Mouse (Mus musculus): Measurements from ENCODE around the gene Bloc1s4.
A peak's percentile ranks its signal among the peaks of the same experiment; 100 is the strongest.

The Bloc1s4 gene

DNA sequence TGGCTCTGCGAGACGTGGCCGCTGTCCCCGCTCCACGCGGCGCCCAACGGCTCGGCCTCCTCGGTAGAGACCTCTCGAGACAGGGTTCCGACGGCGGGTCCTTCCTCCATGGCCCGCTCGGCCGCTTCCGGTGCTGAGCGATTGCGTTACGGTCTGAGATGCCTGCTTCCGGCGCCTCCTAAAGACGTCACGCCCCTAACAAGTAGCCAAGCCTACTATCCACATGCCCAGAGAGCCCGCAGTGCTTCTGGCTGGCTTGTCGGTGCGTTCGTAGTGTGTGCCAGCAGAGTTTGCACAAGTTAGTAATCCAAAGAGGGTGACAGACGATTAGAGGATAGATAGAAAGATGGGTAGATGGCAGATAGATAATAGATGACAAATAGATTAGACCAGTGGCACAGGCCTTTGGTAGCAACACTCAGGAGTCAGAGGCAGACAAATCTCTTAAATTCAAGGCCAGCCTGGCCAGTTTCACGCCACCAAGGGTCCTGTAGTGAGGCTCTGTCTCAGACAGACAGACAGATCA is at the start of gene Bloc1s4:
TSS of gene Bloc1s4 (minus strand) at position 115 of the 526 bp plus-strand sequence.
- peak; percentile 88 for DNase-seq

DNA sequence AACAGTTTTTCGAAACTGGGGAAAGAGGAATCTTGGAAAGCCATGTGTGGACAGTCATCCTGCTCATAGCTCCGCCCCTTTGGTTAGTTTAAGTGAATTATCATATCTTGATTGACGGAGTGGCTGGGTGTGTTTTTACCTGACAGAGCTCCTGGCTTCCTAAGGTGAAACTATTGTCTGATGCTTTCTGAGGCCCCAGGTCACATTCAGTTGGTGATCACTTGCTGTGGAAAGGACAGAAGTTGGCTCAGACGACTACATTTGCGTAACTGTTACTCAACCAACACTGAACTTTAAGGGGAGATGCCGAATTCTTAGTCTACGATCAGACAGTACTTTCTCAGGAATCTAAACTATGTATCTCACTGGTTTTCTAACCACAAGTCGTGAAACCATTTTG is 48.8 kb upstream of the Bloc1s4 start:
- DNase-seq, result no peak

DNA sequence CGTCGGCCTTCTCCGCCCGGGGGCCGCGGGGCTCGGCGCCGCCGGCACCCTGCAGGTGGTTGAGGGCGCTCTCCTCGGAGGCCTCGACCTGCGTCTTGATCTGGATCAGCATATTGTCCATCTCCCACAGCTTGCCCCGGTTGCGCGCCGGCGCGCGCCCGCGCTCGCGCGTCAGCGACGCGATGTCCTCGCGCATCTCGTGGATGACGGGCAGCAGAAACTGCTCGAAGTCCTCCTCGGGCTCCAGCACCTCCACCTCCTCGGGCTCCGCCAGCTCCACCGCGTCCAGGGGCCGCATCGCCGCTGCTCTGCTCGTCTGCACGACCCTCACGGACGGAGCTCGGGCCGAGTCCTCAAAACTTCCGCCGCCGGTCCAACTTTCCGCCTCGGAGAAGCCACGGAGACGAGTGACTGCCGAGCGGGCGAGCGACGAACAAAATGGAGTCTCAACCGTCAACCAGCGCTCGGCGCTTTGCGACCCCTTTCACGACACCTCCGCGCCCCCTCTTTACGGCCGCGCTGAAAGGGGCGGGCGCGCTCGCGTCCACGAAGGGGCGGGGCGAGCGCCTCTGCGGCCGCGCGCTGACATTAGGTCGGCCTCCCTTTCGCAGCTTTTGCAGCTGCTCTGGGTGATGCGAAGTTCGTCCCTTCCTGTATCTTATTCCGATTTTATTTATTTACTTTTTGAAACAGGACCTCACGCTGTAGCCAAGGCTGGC is 48.0 kb upstream of the Bloc1s4 start, which contains the start of gene Mrfap1:
TSS of gene Mrfap1 (minus strand) at position 477 of the 719 bp plus-strand sequence.
- DNase-seq, result peak; percentile 93

DNA sequence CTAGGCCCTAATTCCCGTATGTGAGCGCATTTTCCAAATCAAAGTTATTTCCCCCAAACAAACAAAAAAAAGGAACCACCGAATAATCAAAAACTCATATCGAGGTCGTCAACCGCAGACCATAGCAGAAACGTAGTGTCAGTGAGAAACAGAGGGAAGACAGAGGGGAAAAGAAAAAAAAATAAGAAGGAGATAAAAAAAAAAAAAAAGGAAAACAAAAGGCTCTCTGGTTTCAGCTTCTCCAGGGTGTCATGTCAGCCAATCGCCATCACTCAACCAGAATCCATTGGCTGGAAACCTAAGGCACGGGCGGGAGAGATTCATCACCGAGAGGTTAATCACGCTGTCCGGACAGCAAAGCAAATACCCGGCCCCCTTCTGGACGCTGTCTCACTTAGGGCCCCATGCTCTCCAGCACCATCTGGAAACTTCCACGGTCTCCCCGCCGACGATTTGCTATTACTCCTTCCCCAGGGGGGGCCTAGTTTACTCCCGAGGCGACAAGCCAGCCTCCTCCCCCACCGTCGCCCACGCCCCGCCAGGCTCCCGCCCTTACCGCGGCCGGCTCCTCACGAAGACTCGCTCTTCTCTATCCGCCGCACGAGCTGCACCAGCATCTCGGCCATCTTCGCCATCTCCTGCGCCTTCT is 47.3 kb upstream of the Bloc1s4 start:
- peak; percentile 78 for DNase-seq

DNA sequence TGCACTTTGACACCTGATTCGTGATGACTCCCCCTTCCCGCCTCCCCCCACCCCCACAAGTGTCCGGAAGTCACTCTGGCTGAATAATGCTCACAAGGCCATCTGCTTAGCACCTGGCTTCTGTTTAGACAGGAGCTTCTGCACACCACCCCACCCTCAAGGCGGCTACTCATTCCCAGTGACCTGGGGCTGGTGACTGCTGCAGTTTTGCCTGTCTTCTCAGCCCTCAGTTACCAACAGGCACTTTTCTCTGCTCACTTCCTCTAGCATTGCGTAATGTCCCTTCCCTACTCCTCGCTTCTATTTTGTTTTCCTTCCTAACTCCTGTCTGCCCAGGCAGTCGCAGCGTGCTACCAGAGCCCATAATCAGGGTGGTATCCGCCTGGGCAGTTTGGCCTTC is 43.4 kb upstream of the Bloc1s4 start:
- no peak for DNase-seq

DNA sequence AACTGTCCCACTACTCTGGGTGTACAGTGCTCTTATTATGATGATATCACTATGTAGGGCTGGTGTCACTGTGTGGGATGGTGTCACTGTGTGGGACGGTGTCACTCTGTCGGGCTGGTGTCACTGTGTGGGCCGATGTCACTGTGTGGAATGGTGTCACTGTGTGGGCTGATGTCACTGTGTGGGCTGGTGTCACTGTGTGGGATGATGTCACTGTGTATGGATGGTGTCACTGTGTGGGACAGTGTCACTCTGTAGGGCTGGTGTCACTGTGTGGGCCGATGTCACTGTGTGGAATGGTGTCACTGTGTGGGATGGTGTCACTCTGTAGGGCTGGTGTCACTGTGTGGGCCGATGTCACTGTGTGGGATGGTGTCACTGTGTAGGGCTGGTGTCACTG is 37.6 kb upstream of the Bloc1s4 start:
- DNase-seq, result no peak

DNA sequence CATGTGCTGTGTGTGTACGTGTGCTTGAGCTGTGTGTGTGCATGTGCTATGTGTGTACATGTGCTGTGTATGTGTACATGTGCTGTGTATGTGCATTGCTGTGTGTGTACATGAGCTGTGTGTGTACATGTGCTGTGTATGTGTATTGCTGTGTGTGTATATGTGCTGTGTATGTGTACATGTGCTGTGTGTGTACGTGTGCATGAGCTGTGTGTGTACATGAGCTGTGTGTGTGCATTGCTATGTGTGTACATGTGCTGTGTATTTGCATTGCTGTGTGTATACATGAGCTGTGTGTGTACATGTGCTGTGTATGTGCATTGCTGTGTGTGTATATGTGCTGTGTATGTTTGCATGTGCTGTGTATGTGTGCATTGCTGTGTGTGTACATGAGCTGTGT is 31.1 kb upstream of the Bloc1s4 start:
- no peak for DNase-seq

DNA sequence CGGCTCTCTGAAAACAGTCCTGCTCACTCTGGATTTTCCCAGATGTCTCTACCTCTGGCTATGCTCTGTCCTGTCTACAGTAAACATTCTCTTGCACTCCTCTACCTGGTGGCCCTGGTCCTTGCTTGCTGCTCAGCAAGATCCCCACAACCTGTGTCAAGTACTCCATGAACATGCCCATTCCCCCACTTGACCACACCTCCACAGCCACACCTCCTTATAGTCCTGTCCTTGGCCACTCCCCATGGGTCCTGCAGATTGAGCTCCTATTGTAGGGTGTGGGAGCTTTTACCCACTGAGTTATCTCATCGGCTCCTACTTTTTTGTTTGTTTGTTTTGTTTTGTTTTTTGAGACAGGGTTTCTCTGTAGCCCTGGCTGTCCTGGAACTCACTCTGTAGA is 30.5 kb upstream of the Bloc1s4 start:
- no peak for DNase-seq

DNA sequence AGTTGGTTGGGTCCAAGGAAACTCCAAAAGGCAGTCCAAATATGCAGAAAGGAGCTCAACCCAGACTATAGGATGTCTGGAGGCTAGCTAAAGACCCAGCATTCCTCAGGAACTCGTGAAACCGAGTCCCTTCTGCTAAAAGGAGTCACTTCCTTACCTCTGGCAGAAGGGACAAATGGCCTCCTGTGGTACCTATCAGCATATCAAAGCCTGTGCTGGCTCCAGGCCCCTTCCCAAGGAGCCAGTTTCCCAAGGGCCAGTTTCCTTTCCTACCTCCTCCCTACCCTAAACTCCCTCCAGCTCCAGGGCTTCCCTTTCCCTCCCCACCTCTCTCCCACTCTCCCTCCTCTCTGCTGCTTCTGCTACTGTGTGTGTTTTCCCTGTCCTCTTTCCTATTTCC is 28.7 kb upstream of the Bloc1s4 start:
- DNase-seq, result no peak

DNA sequence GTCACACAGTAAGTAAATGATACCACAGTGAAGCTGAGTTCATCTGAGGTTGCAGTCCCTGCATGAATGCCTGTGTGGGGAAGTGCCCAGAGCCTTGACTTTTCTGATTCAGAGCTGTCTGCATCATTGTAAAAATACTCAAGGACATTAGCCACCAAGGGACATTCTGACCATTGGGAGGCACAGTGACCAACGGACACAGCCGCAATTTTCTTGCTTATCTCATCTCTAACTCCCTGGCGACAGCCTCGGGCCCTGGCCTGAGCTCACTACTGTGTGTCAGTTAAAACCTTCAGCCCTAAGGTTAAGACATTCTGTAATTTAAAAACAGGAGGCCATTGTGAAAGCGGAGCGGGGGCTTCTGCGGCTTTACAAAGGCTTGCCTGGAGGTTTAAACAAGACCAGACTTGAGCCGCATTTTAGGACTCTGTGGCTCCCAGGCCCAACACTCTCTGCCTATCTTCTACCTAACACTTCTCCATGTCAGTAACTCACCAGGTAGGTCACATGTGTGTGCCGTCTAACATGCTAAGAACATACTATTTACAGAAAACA is 27.6 kb upstream of the Bloc1s4 start:
- no peak for DNase-seq

DNA sequence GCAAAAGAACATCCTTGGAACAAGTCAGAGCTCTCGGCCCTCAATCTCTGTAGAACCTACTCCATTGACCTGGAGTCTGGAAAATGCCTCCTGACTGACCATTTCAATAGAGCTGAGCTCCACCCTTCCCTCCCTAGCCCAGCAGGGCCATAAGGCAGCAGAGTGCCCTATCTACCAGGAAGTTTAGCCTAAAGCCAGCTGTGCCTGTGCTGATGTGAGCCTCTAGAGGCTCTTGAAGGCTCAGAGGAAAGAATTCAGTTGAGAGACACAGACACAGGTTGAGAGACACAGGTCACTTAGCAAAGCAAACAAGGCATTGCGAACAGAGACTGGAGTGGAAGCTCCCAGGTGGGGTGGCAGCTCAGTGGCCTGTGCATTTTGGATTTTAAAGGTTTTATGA is 26.9 kb upstream of the Bloc1s4 start:
- DNase-seq, result no peak

DNA sequence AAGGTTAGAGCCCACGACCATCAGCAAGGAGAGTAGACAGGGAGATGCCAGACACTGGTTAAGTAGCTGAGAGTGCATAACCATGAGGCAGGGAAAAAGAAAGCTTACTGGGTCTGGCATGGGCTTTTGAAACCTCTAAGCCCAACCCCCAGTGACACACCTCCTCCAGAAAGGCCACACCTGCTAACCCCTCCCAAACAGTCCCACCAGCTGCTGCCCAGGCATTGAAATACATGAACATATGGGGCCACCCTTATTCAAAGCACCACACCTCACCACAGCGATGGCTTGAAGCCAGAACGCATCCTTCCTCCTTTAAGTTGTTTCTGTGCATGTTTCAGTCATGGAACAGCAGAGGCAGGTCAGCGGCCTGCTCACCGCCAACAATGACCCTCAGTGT is 24.1 kb upstream of the Bloc1s4 start:
- no peak for DNase-seq

DNA sequence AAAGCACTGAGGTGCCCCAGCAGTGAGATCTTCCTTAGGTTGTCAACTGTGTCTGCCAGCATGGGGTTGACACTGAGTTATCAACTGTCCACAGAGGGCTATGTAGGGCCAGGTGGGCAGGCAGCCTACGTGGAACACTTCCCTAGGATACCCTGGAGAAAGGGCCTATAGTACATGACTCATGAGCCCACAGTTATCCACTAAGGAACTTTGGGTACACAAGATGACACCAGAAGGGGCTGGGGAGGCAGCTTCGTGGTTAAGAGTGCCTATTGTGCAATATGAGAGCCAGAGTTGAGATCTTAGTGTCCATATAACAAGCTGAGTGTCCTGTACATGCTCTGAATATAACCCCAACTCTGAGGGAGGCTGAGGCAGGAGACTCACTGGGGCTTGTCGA is 21.2 kb upstream of the Bloc1s4 start:
- no peak for DNase-seq

DNA sequence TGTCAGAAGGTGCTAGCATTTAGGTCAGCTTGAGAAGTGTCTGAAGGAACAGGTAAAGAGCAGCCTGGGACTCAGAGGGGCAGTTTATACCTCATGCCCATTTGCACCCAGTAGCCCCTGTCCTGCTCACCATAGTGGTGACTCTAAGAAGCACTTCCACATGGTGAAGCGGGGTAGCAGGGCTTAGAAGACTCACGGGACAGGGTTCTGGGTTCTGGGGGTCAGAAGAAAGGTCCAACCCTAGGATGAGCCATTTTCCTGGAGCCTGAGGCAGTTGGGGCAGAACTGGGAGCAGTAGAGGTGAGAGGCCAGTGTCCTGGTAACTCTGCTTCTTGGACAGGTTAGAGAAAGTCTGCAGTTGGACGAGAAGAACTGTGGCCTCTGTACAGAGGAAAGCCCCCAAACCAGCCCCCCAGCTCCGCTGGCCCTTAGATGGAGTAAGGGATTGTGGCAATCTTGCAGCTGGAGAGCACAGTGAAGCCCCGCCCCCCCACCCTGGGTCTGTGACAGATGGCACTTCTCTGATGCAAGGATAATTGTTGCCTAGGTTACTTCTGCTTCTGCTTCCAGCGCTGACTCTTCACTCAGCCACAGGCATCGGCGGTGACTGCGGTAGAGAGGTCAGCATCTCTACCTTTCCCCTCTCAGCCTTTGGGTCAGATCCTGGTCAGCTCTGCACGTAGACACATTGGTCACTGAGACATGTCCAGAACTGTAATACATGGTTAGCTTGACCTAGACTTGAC is 18.7 kb upstream of the Bloc1s4 start:
- DNase-seq, result no peak

DNA sequence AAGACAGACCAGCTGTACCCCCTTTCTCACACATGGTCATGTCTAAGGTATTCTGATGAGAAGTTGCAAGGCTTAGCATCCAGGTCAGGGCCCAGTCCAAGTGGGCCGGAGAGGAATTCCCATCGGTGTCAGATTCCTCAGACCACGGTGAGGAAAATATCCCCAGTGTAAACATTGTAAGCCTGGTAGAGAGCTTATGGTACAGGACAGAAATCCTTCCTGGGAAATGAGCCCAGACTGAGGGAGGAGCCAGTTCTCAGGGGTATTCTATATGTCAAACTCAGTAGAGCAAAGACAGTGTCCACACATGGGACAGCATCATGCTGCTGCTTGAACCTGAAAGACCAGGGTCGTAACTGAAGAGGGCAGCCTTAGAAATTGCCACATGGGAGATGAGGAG is 11.4 kb upstream of the Bloc1s4 start:
- no peak for DNase-seq

DNA sequence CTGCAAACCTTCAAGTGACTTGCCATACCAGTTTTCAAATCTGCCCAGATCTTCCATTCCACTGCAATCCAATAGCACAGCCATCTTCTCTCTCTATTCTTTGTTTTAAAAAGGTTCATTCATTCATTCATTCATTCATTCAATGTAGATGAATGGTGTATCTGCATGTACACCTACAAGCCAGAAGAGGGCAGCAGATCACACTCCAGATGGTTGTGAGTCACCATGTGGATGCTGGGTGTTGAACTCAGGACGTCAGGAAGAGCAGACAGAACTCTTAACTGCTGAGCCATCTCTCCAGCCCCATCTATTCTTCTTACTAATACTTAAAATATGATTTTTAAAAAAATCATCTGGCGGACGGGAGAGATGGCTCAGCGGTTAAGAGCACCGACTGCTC is 8.6 kb upstream of the Bloc1s4 start:
- no peak for DNase-seq

DNA sequence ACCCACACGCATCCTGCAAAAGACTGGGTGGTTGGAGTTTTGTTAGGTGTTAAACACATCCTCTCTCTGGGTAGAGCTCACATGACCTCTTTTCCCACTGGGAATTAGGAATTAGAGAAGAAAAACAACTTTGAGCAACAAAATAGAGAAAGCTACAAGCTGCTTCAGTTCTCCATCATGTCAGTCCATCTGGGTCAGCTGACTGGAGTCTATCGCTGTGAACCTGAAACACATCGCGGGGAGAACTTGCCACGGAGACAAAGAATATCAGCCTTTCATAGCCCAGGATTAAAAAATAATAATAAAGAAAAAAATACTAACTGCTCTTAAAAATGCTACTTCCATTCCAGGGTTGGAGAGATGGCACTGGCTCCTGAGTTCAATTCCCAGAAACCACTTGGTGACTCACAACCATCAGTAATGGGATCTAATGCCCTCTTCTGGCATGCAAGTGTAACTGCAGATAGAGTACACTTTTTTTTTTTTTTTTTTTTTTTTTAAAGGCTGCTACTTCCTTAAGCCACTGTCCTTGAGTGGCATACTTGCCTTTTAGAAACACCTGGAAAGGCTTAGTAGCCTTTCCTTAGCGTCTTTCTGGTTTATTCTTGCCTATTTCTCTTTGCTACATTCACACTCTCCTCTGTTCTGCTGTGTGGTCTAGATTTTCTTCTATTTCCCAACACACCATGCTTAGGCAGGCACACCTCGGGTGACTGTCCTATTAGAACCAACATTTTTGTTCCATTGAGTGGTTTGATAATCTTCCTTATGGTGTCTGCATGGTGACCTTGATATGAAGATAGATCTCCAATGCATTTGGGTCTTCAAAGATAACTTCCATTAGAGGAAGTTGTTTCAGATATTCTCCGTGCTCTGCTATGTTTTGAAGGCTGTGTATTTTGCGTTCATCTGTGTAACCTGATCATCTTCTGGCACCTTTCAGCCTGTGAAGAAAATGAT is 1.9 kb upstream of the Bloc1s4 start:
- DNase-seq, result no peak

DNA sequence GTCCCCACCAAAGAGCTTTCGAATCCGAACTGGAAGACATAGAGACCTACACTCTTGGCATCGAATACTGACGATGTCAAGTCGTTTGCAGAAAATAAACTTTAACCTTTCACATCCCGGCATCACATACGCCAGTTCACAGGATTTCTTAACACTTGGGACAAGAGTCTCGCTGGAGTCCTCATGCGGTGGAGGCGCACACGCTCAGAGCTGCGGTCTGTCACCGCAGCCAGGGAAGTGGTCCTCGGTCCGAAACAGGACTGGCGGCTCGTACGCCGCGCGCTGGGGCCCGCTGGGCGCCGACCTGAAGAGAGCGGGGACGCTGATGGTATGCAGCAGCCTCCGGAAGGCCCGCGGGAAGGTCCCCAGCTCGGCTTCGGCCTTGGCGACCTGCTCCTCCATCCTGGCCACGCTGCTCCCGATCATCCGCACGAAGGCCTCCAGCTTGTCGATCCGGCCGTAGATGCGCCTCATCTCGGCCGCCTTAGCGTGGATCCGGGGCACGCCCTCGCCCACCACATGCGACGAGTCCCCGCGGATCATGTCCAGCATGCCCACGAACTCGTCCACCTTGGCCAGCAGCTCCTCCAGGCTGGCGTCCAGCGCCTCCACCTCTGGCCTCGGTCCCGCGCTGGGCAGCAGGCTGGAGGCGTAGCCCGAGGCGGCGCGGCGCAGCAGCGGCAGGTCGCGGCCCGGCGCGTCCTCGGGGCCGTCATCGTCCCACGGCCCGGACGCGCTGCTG is 485 bp downstream of the Bloc1s4 start:
- DNase-seq, result peak; percentile 37

DNA sequence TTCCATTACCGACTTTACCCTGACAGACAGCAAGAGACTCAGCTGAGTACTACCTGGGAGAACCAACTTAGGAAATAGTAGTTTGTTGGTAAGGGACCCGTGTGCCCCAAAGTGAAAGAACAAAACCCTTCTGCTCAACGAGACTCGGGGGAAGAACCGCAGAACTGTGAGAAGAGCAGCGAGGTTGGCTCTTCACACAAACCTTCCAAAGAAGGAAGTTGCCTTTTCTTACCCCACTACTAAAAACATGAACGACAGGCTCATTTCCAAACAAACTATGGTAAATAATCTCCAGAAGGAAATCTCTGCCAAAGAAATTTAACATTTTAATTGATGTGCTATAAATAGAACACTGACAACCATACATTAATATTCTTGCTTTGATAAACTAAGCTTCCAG is 1.4 kb downstream of the Bloc1s4 start:
- no peak for DNase-seq

DNA sequence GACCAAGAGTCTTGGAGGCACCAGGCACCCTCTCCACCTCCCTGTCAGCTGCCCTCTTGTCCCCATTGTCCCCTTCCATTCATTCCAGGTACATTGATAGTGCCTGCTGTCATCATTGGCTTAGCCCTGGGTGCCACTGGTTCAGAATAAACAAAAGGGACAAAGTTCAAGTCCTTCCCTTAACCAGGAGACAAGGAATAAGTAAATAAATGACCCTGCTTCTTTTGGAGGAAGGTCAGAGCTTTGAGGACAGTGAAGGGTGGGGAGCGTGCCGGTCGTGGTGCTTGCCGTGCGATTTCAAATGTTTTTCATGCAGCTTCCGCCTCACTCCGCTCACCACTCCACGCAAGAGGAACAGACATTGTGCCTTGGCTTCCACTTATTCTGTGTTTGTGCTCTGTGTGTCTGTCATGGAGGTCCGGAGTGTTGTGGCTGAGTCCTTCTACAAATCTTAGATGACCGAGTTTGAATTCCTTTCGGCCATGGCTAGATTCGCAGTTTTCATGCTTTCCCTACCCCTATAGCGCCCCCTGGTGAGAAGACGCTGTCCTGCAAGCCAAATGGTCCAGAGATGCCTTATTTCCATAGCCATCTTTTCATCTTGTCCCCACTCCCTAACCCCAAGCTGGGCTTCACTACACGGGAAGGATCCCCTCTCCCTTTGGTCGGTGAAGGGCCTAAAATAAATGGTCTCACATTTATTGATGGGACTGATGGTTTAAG is 6.2 kb downstream of the Bloc1s4 start:
- DNase-seq, result peak; percentile 87

DNA sequence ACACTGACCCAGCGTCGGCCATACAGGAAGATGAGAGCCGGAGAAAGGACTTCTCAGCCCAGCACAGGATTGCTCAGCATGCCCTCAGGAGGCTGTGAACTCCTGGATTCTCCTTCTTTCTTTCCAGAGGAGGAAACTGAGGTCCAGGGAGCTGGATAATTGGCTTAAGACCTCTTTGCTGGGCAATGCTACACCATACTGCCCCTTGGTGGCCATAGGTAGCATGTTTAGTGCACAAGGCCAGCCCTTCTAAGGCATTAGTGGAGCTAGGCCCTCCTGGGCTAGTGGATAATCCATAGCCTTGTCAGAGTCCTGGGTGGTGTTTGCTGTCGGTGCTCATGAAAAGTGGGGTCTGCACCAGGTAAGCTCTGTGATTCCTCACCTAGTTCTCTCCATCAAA is 8.6 kb downstream of the Bloc1s4 start:
- DNase-seq, result peak; percentile 75

Measured in liver (tissue).